Mouse (Mus musculus): ENCODE results near the gene 1700019N19Rik. TPM values are rescaled to one million over a fixed set of nuclear protein-coding genes. Genes with fewer than 3 reads are reported as not detected.

1700019N19Rik gene
- polyA plus RNA-seq, 1 experiment = not detected

DNA sequence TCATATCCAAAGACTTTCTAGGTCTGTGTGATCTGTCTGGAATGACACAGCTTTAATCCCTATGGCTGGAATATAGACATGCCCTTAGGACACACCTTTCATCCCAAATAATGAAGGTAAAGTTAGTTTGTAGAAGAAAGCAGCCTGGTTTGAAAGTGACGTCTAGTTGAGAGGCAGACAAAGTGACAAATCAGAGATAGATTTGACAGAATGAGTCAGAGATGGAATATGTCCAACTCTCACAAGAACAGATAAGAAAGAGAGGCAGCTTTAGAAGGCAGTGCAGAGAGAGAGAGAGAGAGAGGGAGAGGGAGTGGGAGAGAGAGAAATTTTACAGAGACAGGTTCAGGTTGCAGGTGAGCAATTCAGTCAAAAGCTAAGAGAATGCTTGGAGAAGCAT lies 30.1 kb upstream of the 1700019N19Rik start:
- Histone ChIP-seq H3K9ac (ENCODE audit: low read depth, poor library complexity, severe bottlenecking) (no peak overlapping the region), H3K27ac (ENCODE audit: insufficient read depth, low read length) (no peak overlapping the region), H3K4me3 (ENCODE audit: low read depth, low read length) (no peak overlapping the region), H3K4me1 (ENCODE audit: control insufficient read depth, insufficient read depth, low read length) (no peaks in the 10 kb centered on the region), H3K9me3 (replicated peaks; ENCODE audit: control insufficient read depth, insufficient read depth, low read length, poor library complexity, severe bottlenecking) (no peaks in the 10 kb centered on the region), H3K36me3 (ENCODE audit: control insufficient read depth, insufficient read depth, low read length, poor library complexity, severe bottlenecking) (no peaks in the 10 kb centered on the region), H3K27me3 (ENCODE audit: control insufficient read depth, insufficient read depth, low read length, poor library complexity, severe bottlenecking) (no peaks in the 10 kb centered on the region)
- TF ChIP-seq POLR2A (IDR thresholded peaks at IDR 0.05; ENCODE audit: insufficient read depth, low read length) = no peak
- no peak for TF ChIP-seq EP300 (IDR thresholded peaks at IDR 0.05; ENCODE audit: insufficient read depth, low read depth, low read length)
- no peak for TF ChIP-seq CTCF (IDR thresholded peaks at IDR 0.05; ENCODE audit: low read depth, low read length)

GRCm38 (mm10) chr19:58823301-58823700 lies 29.0 kb upstream of the 1700019N19Rik start:
- Histone ChIP-seq H3K36me3 (ENCODE audit: control insufficient read depth, insufficient read depth, low read length, poor library complexity, severe bottlenecking) (no peaks in the 10 kb centered on the region), H3K27me3 (ENCODE audit: control insufficient read depth, insufficient read depth, low read length, poor library complexity, severe bottlenecking) (no peaks in the 10 kb centered on the region), H3K27ac (ENCODE audit: insufficient read depth, low read length) (no peak overlapping the region), H3K4me1 (ENCODE audit: control insufficient read depth, insufficient read depth, low read length) (no peaks in the 10 kb centered on the region), H3K9me3 (replicated peaks; ENCODE audit: control insufficient read depth, insufficient read depth, low read length, poor library complexity, severe bottlenecking) (no peaks in the 10 kb centered on the region), H3K4me3 (ENCODE audit: low read depth, low read length) (no peak overlapping the region), H3K9ac (ENCODE audit: low read depth, poor library complexity, severe bottlenecking) (no peak overlapping the region)
- TF ChIP-seq EP300 (IDR thresholded peaks at IDR 0.05; ENCODE audit: insufficient read depth, low read depth, low read length) = no peak
- TF ChIP-seq POLR2A (IDR thresholded peaks at IDR 0.05; ENCODE audit: insufficient read depth, low read length) = no peak
- no peak for TF ChIP-seq CTCF (IDR thresholded peaks at IDR 0.05; ENCODE audit: low read depth, low read length)

DNA sequence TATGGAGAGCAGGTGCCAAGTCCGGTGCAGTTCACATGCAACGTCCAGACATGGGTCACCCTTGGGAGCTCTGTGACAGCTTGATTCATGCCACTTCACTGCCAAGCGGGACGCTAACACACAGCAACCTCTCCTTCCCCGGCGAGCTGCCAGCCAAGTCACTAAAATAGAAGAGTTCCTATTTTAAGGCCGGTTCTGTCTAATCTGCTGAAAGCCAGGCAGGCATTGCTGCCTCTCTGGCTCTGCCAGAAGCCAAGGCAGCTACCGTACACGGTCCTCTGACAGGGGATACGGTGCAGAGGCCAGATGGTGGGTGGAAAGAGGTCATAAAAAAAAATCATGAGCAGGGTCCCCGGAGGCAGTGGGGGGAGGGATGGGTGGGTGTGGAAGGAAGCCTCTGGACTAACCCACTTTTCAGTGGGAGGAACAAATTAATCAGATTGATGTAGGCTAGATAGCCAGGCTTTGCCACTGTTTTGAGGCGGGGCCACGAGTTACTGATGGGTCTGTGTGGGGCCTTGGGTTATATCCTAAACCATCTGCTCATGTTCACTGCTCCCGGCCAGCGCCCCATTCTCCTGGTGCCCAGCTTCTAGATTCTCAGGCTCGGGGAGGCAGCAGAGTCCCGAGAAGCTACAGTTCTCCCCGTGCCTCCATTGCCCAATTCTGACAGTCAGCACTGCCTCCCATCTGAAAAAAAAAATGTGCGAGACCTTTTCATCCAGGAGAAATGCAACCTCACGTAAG lies 28.4 kb upstream of the 1700019N19Rik start:
- Histone ChIP-seq H3K27ac (ENCODE audit: insufficient read depth, low read length) (no peak overlapping the region), H3K27me3 (ENCODE audit: control insufficient read depth, insufficient read depth, low read length, poor library complexity, severe bottlenecking) (no peaks in the 10 kb centered on the region), H3K9me3 (replicated peaks; ENCODE audit: control insufficient read depth, insufficient read depth, low read length, poor library complexity, severe bottlenecking) (no peaks in the 10 kb centered on the region), H3K9ac (ENCODE audit: low read depth, poor library complexity, severe bottlenecking) (no peak overlapping the region), H3K36me3 (ENCODE audit: control insufficient read depth, insufficient read depth, low read length, poor library complexity, severe bottlenecking) (no peaks in the 10 kb centered on the region), H3K4me3 (ENCODE audit: low read depth, low read length) (no peak overlapping the region), H3K4me1 (ENCODE audit: control insufficient read depth, insufficient read depth, low read length) (no peaks in the 10 kb centered on the region)
- TF ChIP-seq CTCF (IDR thresholded peaks at IDR 0.05; ENCODE audit: low read depth, low read length) (no peak), POLR2A (IDR thresholded peaks at IDR 0.05; ENCODE audit: insufficient read depth, low read length) (no peak), EP300 (IDR thresholded peaks at IDR 0.05; ENCODE audit: insufficient read depth, low read depth, low read length) (no peak)

GRCm38 (mm10) chr19:58818571-58819415 lies 24.5 kb upstream of the 1700019N19Rik start:
- H3K4me1 ChIP-seq (ENCODE audit: control insufficient read depth, insufficient read depth, low read length) = no peaks in the 10 kb centered on the region
- H3K4me3 ChIP-seq (ENCODE audit: low read depth, low read length) = no peak overlapping the region

DNA sequence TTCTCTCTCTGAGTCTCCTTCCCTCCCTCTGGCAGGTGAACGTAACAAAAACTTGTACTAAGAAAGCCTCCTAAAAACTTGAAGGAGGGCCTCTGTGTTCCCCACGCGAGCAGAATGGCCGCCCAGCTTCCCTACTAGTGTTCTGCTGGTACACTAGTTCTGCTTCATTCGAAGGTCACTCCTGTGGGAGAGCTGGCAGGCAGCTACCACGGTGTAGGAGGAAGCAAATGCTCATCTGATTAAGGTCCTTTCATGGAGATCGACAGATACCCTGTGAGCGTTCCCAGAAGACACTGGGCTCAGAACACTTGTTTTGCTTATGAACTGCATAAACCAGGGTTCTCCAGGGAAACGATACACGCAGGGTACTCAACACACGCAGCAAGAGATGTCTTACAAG lies 23.1 kb upstream of the 1700019N19Rik start:
- Histone ChIP-seq H3K27ac (ENCODE audit: insufficient read depth, low read length) (no peak overlapping the region), H3K4me3 (ENCODE audit: low read depth, low read length) (no peak overlapping the region), H3K9me3 (replicated peaks; ENCODE audit: control insufficient read depth, insufficient read depth, low read length, poor library complexity, severe bottlenecking) (no peaks in the 10 kb centered on the region), H3K36me3 (ENCODE audit: control insufficient read depth, insufficient read depth, low read length, poor library complexity, severe bottlenecking) (no peaks in the 10 kb centered on the region), H3K9ac (ENCODE audit: low read depth, poor library complexity, severe bottlenecking) (no peak overlapping the region), H3K27me3 (ENCODE audit: control insufficient read depth, insufficient read depth, low read length, poor library complexity, severe bottlenecking) (no peaks in the 10 kb centered on the region), H3K4me1 (ENCODE audit: control insufficient read depth, insufficient read depth, low read length) (no peaks in the 10 kb centered on the region)
- TF ChIP-seq EP300 (IDR thresholded peaks at IDR 0.05; ENCODE audit: insufficient read depth, low read depth, low read length) (no peak), CTCF (IDR thresholded peaks at IDR 0.05; ENCODE audit: low read depth, low read length) (no peak), POLR2A (IDR thresholded peaks at IDR 0.05; ENCODE audit: insufficient read depth, low read length) (no peak)

More at GRCm38 (mm10) chr19:58818571-58819415, 24.5 kb upstream of the 1700019N19Rik start:
- Histone ChIP-seq H3K9me3 (replicated peaks; ENCODE audit: control insufficient read depth, insufficient read depth, low read length, poor library complexity, severe bottlenecking) (no peaks in the 10 kb centered on the region), H3K27ac (ENCODE audit: insufficient read depth, low read length) (no peak overlapping the region), H3K9ac (ENCODE audit: low read depth, poor library complexity, severe bottlenecking) (no peak overlapping the region), H3K36me3 (ENCODE audit: control insufficient read depth, insufficient read depth, low read length, poor library complexity, severe bottlenecking) (no peaks in the 10 kb centered on the region), H3K27me3 (ENCODE audit: control insufficient read depth, insufficient read depth, low read length, poor library complexity, severe bottlenecking) (no peaks in the 10 kb centered on the region)
- TF ChIP-seq EP300 (IDR thresholded peaks at IDR 0.05; ENCODE audit: insufficient read depth, low read depth, low read length) = no peak
- TF ChIP-seq CTCF (IDR thresholded peaks at IDR 0.05; ENCODE audit: low read depth, low read length) = no peak
- TF ChIP-seq POLR2A (IDR thresholded peaks at IDR 0.05; ENCODE audit: insufficient read depth, low read length) = no peak

Measured in ES-Bruce4 (cell line).